Comparison of ENCODE assay signal across 8 mouse cellular contexts in genomic region chr19:5823266-5823839, GRCm38 (mm10). TPM values are rescaled to one million over a fixed set of nuclear protein-coding genes. Genes with fewer than 3 reads are reported as not detected.
DNase-seq lines count a peak whose midpoint lies in the region; ATAC-seq and TF ChIP-seq lines count a peak whose summit lies in the region.

No protein-coding gene starts in this region.

- H3K4me3 ChIP-seq in kidney, adult 2 months (ENCODE audit: insufficient read depth, low read depth, low read length) = no peak overlapping the region
- H3K4me3 ChIP-seq in liver, embryonic 14.5 days (ENCODE audit: insufficient read depth in 1 of 2, low read depth in 2 of 2, low read length in 2 of 2) = no peak overlapping the region
- H3K4me3 ChIP-seq in small intestine, adult 2 months (ENCODE audit: low read depth, low read length) = peak overlapping the region; percentile 19; the same call in 1 of the 2 replicates

- peak overlapping the region; percentile 26; the same call in 1 of the 2 replicates for H3K27ac ChIP-seq in kidney, adult 2 months (ENCODE audit: insufficient read depth, low read depth, low read length)
- peak overlapping the region; percentile 36 for H3K27ac ChIP-seq in liver, embryonic 14.5 days
- H3K27ac ChIP-seq in small intestine, adult 2 months (ENCODE audit: insufficient read depth, low read depth, low read length) = peak overlapping the region; percentile 71

- peaks cover 39% of the 10 kb centered on the region for H3K4me1 ChIP-seq in kidney, adult 2 months (ENCODE audit: control insufficient read depth, insufficient read depth, low read length)
- H3K4me1 ChIP-seq in liver, embryonic 14.5 days (replicated peaks; ENCODE audit: control insufficient read depth in 2 of 2, insufficient read depth in 2 of 2, low read length in 1 of 2) = peaks cover 4 to 24% of the 10 kb centered on the region in 2 experiments
- peaks cover 18% of the 10 kb centered on the region for H3K4me1 ChIP-seq in small intestine, adult 2 months (ENCODE audit: control insufficient read depth, insufficient read depth, insufficient read length, low read length)

- peaks cover 7% of the 10 kb centered on the region; the same call in 1 of the 2 replicates for H3K36me3 ChIP-seq in kidney, adult 2 months (ENCODE audit: control insufficient read depth, insufficient read depth, low read length)
- no peaks in the 10 kb centered on the region for H3K36me3 ChIP-seq in liver, embryonic 14.5 days (replicated peaks; ENCODE audit: control insufficient read depth, insufficient read depth, low read depth)
- H3K36me3 ChIP-seq in small intestine, adult 2 months (ENCODE audit: control insufficient read depth, insufficient read depth, low read length) = peaks cover 30% of the 10 kb centered on the region

- no peak; the same call in 1 of the 2 replicates for TF ChIP-seq CTCF in kidney, adult 2 months (conservative IDR thresholded peaks at IDR 0.05; ENCODE audit: insufficient read depth, insufficient read length, low read depth, low read length)
- TF ChIP-seq CTCF in liver, embryonic 14.5 days (IDR thresholded peaks at IDR 0.05; ENCODE audit: low read depth) = 0 out of 2 replicates have a peak, but pooled peaks have one; percentile 2
- no peak for TF ChIP-seq CTCF in small intestine, adult 2 months (IDR thresholded peaks at IDR 0.05; ENCODE audit: extremely low read depth, insufficient read length, insufficient replicate concordance, low read depth, low read length)

- TF ChIP-seq EP300 in liver, embryonic 14.5 days (IDR thresholded peaks at IDR 0.05; ENCODE audit: low read depth) = no peak

- H3K9ac ChIP-seq in liver, embryonic 14.5 days (replicated peaks) = no peak overlapping the region; the same call in 1 of the 2 replicates

- intact Hi-C loops in heart, postnatal 10 days (cut with DNase I) = loop anchor here (2.0 kb wide), 1 partner anchor 19 kb away; no protein-coding TSS in a partner anchor
- intact Hi-C loops in gastrocnemius, postnatal 36 days (cut with DNase I) = no loop called here

- TF ChIP-seq POLR2A in kidney, adult 2 months (IDR thresholded peaks at IDR 0.05; ENCODE audit: low read depth, low read length) = peak; percentile 7
- no peak for TF ChIP-seq POLR2A in small intestine, adult 2 months (IDR thresholded peaks at IDR 0.05; ENCODE audit: low read depth, low read length)

- DNase-seq in kidney, adult 2 months = peak; percentile 48
- no peak for DNase-seq in kidney, postnatal 14 days
- DNase-seq in heart, postnatal 10 days = peak; percentile 54 to 56
- DNase-seq in liver, embryonic 14.5 days (ENCODE audit: low read depth in 3 of 3, low spot score in 3 of 3) = no peak
- no peak for DNase-seq in gastrocnemius, postnatal 36 days

- ATAC-seq in common myeloid progenitor, adult 5-6 weeks (replicated peaks; ENCODE audit: low read depth, poor library complexity, severe bottlenecking) = peak; percentile 78
- peak; percentile 71 for ATAC-seq in liver, embryonic 14.5 days (ENCODE audit: insufficient read depth)
- ATAC-seq in inflammation-experienced regulatory T-cells, adult 6 months = no peak

- 26% methylated on average over 9 of the region's 9 CpGs for WGBS in kidney, adult 2 months
- 39% methylated on average over 9 of the region's 9 CpGs for WGBS in liver, embryonic 14.5 days (ENCODE audit: insufficient replicate concordance)
- WGBS in small intestine, adult 2 months = 75% methylated on average over 9 of the region's 9 CpGs

- no peak overlapping the region; the same call in 1 of the 2 replicates for H3K4me2 ChIP-seq in liver, embryonic 14.5 days (ENCODE audit: low read depth)

- H3K9me3 ChIP-seq in liver, embryonic 14.5 days (ENCODE audit: control insufficient read depth, low read length) = no peaks in the 10 kb centered on the region

- H3K27me3 ChIP-seq in kidney, adult 2 months (replicated peaks; ENCODE audit: control insufficient read depth, insufficient read depth, low read length) = no peaks in the 10 kb centered on the region
- H3K27me3 ChIP-seq in liver, embryonic 14.5 days (ENCODE audit: control insufficient read depth, insufficient read depth, low read length) = no peaks in the 10 kb centered on the region
- H3K27me3 ChIP-seq in small intestine, adult 2 months (ENCODE audit: control insufficient read depth, insufficient read depth, low read length) = no peaks in the 10 kb centered on the region

RNA-seq across cellular contexts. Expression of gene Frmd8, which starts 51.7 kb away (rescaled TPM):
- polyA plus RNA-seq in kidney, adult 2 months (2012; rRNA removed) = 18.5 and 23.1 TPM in 2 replicates
- 21.1 and 26.8 TPM in 2 replicates for total RNA-seq in common myeloid progenitor, adult 5-6 weeks (2017)
- total RNA-seq in heart, postnatal 10 days (2021) = 10 to 100 TPM; 19.0 to 20.5 TPM
- 5.9 and 6.7 TPM in 2 replicates for polyA plus RNA-seq in liver, embryonic 14.5 days (2012; rRNA removed)
- 6.6 and 8.4 TPM in 2 replicates for polyA plus RNA-seq in liver, embryonic 14.5 days (2014; fragmentation: Nextera tagmentation; extraction: Ambion mirVana)
- polyA plus RNA-seq in small intestine, adult 2 months (2012; rRNA removed) = 32.1 and 62.1 TPM in 2 replicates
- polyA plus RNA-seq in inflammation-experienced regulatory T-cells, adult 6 months (2017; shearing (Covaris generic)) = 10 to 100 TPM; 57.3 to 71.3 (median 60.1) TPM
- total RNA-seq in gastrocnemius, postnatal 36 days (2021) = 1 to 10 TPM; 4.5 to 5.0 TPM

RNA-seq across cellular contexts. Expression of gene Scyl1, which starts 52.1 kb away (rescaled TPM):
- 107 and 134 TPM in 2 replicates for polyA plus RNA-seq in kidney, adult 2 months (2012; rRNA removed)
- 23.5 and 30.9 TPM in 2 replicates for total RNA-seq in common myeloid progenitor, adult 5-6 weeks (2017)
- 10 to 100 TPM; 63.4 to 65.7 TPM for total RNA-seq in heart, postnatal 10 days (2021)
- 21.1 and 27.1 TPM in 2 replicates for polyA plus RNA-seq in liver, embryonic 14.5 days (2012; rRNA removed)
- polyA plus RNA-seq in liver, embryonic 14.5 days (2014; fragmentation: Nextera tagmentation; extraction: Ambion mirVana) = 15.8 and 18.6 TPM in 2 replicates
- polyA plus RNA-seq in small intestine, adult 2 months (2012; rRNA removed) = 37.1 and 52.5 TPM in 2 replicates
- 10 to 100 TPM; 14.2 to 19.5 (median 15.4) TPM for polyA plus RNA-seq in inflammation-experienced regulatory T-cells, adult 6 months (2017; shearing (Covaris generic))
- total RNA-seq in gastrocnemius, postnatal 36 days (2021) = 10 to 100 TPM; 70.8 to 71.1 TPM

RNA-seq across cellular contexts. Expression of gene Slc25a45, which starts 54.3 kb away (rescaled TPM):
- 52.7 and 63.4 TPM in 2 replicates for polyA plus RNA-seq in kidney, adult 2 months (2012; rRNA removed)
- total RNA-seq in common myeloid progenitor, adult 5-6 weeks (2017) = 34.0 and 41.0 TPM in 2 replicates
- total RNA-seq in heart, postnatal 10 days (2021) = 1 to 10 TPM; 4.6 to 5.9 TPM
- polyA plus RNA-seq in liver, embryonic 14.5 days (2012; rRNA removed) = 5.3 and 5.8 TPM in 2 replicates
- 3.2 and 4.6 TPM in 2 replicates for polyA plus RNA-seq in liver, embryonic 14.5 days (2014; fragmentation: Nextera tagmentation; extraction: Ambion mirVana)
- polyA plus RNA-seq in small intestine, adult 2 months (2012; rRNA removed) = 207 and 241 TPM in 2 replicates
- 10 to 100 TPM; 48.8 to 54.8 (median 54.1) TPM for polyA plus RNA-seq in inflammation-experienced regulatory T-cells, adult 6 months (2017; shearing (Covaris generic))
- total RNA-seq in gastrocnemius, postnatal 36 days (2021) = 1 to 10 TPM in 1 of 2 experiments, under 1 TPM in 1; 0.99 to 1.0 TPM

Comparison
In these comparisons a context has a peak if more than half of its experiments do, and no peak if none do; other contexts are left out.
1. DNase-seq: peak in kidney, adult 2 months (single experiment) and heart, postnatal 10 days (2 of 2); none in kidney, postnatal 14 days (single experiment), liver, embryonic 14.5 days (0 of 3) and gastrocnemius, postnatal 36 days (0 of 2).
2. Peak in every context shown above with its lines, with median percentiles within 50 percentile points of each other: H3K27ac ChIP-seq.